Mouse (Mus musculus) hindbrain, embryonic 16.5 days (tissue): ENCODE data around the gene Prex1. TPM values are rescaled to one million over a fixed set of nuclear protein-coding genes. Genes with fewer than 3 reads are reported as not detected.
"Not testable (repeated sequence)": the region's sequence is repeated elsewhere in the genome, so short reads cannot be mapped to it uniquely, and the experiment has no call there.

Experiments used
- ATAC-seq: fragments of 200-750 bp; cut with Nextera tagmentation; 2 replicates; pipeline ENCODE4 v1.8.0; 2017; ENCODE audit warnings: moderate TSS enrichment, moderate library complexity
- H3K27ac ChIP-seq: fragments of 300-500 bp; sonication (generic); 2 replicates; pipeline ENCODE4 v1.5.1; 2014; ENCODE audit warnings: low read depth, mild to moderate bottlenecking, control low read depth, low read length, moderate library complexity
- H3K27me3 ChIP-seq: fragments of 300-500 bp; sonication (generic); replicated peaks from 2 replicates; pipeline ENCODE4 v1.6.1; 2014; ENCODE audit warnings: low read length; ENCODE audit not compliant: control insufficient read depth, insufficient read depth
- H3K36me3 ChIP-seq: fragments of 300-500 bp; sonication (generic); 2 replicates; pipeline ENCODE4 v1.6.1; 2014; ENCODE audit warnings: mild to moderate bottlenecking, low read length, moderate library complexity, mixed read lengths; ENCODE audit not compliant: control insufficient read depth, insufficient read depth
- H3K4me1 ChIP-seq: fragments of 300-500 bp; sonication (generic); 2 replicates; pipeline ENCODE4 v1.6.1; 2014; ENCODE audit warnings: low read depth, low read length; ENCODE audit not compliant: control insufficient read depth, insufficient read depth
- H3K4me2 ChIP-seq: fragments of 300-500 bp; sonication (generic); 2 replicates; pipeline ENCODE4 v1.6.1; 2014; ENCODE audit warnings: mild to moderate bottlenecking, low read length, control low read depth, moderate library complexity
- H3K4me3 ChIP-seq: fragments of 300-500 bp; sonication (generic); 2 replicates; pipeline ENCODE4 v1.5.1; 2014; ENCODE audit warnings: mild to moderate bottlenecking, low read length, control low read depth, moderate library complexity
- H3K9ac ChIP-seq: fragments of 300-500 bp; sonication (generic); 2 replicates; pipeline ENCODE4 v1.6.1; 2014; ENCODE audit warnings: low read depth, mild to moderate bottlenecking, control low read depth, low read length, moderate library complexity
- H3K9me3 ChIP-seq: fragments of 300-500 bp; sonication (generic); 2 replicates; pipeline ENCODE4 v1.6.1; 2014; ENCODE audit warnings: mild to moderate bottlenecking, low read length, moderate library complexity; ENCODE audit not compliant: control insufficient read depth
- WGBS: fragments of 180-500 bp; shearing (Covaris S2); extraction: QIAGEN DNeasy Blood & Tissue Kit; methylation state at CpG from one replicate; pipeline ENCODE4 v1.1.7; 2014; 5-methylcytosine and 5-hydroxymethylcytosine counted together
- polyA plus RNA-seq: library from polyadenylated mRNA; unstranded; fragments of >200 nt; fragmentation: Nextera tagmentation; extraction: Ambion mirVana; gene quantifications from 2 replicates; pipeline ENCODE4 v1.2.1, GENCODE M21; 2015

Prex1 gene
- 27.3 and 32.5 TPM in 2 replicates for polyA plus RNA-seq

DNA sequence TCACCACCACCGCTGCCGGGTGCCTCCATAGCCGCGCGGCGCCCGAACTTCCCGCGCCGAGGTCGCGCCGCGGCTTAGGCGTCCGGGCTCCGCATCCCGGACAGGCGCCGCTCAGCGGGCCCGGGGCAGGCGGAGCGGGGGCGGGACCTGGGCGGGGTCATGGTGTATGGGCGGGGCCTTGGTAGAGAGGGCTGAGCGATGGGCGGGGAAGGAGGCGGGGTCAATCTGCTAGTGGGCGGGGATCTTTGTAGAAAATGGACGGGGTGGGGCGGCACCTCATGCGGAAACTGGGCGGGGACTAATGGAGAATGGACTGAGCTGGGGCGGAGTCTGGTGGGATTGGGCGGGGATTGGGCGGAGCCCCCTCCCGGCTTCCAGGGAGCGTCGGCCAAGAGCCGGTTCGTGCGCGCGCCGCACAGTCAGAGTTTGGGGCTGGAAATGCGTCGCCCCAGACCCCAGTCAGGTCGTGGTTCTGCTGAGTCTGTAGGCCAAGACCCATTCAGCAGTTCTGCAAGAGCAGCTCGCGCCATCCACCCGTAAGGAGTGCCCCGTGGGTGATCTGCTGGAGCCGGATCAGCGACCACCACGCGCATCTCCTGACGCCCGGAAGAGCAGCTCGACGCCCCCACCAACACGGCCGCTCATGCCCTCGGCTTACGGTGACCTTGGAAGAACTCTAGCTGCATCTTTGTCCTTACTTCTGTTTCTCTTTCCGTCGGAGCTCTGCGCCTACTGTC, at the start of gene Prex1:
Gene Prex1 (minus strand): TSS at position 143 of the 737 bp plus-strand sequence.
- H3K9me3 ChIP-seq, result no peaks in the 10 kb centered on the region
- ATAC-seq, result peak; percentile 93
- WGBS, result under 1% methylated on average over 54 of the region's 69 CpGs

DNA sequence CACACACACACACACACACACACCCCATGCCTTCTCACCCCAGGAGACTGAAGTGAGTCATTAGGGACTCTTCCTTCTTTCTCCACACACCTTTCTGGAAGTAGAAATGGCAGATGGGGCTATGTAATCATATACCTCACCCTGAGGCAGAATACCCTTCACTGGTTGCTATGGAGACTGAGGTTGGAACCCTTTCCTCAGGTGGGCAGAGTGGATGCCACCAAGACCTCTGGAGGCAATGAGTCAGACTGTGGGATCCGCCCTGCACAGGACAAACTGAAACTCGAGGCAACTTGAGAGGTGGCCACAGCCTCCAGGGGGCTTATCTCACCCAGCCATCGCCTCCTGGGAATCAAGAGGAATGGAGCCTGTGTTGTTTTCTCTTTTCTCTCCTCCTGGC, 44.3 kb upstream of the Prex1 start:
- H3K36me3 ChIP-seq, result no peaks in the 10 kb centered on the region
- no peaks in the 10 kb centered on the region for H3K4me1 ChIP-seq
- no peak overlapping the region for H3K4me3 ChIP-seq
- H3K9me3 ChIP-seq, result no peaks in the 10 kb centered on the region
- H3K27ac ChIP-seq, result no peak overlapping the region
- ATAC-seq, result no peak
- 41% methylated on average over 3 of the region's 3 CpGs for WGBS
- H3K27me3 ChIP-seq, result no peaks in the 10 kb centered on the region
- H3K9ac ChIP-seq, result no peak overlapping the region
- no peak overlapping the region for H3K4me2 ChIP-seq

More for the DNA sequence above, at the start of gene Prex1:
- no peaks in the 10 kb centered on the region for H3K27me3 ChIP-seq
- H3K4me1 ChIP-seq, result peaks cover 20% of the 10 kb centered on the region
- H3K4me3 ChIP-seq, result peak within 1 kb of the TSS; percentile 74
- H3K4me2 ChIP-seq, result peak within 1 kb of the TSS; percentile 85
- H3K9ac ChIP-seq, result peak within 1 kb of the TSS; percentile 81
- peak within 1 kb of the TSS; percentile 72 for H3K27ac ChIP-seq
- no peaks in the 10 kb centered on the region for H3K36me3 ChIP-seq

DNA sequence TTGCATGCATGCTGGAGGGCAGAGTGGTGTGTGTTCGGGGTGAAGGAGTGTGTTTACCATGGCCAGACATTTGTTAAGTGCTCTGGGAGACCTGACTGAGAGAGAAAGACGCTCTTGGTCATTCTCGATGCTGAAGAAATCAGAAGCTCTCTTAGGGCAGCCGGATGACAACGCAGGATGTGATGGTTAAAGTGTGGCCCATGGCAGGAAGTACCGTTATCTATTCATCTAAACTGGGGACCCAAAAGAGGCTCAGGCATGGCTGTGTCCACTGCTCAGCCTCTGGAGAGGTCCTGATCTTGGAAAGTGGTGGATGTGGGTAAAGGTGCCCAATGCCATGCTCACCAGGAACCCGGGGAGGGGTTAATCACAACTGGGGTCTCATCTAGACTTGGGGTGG, 41.1 kb upstream of the Prex1 start:
- H3K27me3 ChIP-seq, result no peaks in the 10 kb centered on the region
- no peak overlapping the region for H3K4me3 ChIP-seq
- no peak overlapping the region for H3K9ac ChIP-seq
- H3K9me3 ChIP-seq, result no peaks in the 10 kb centered on the region
- H3K36me3 ChIP-seq, result no peaks in the 10 kb centered on the region
- no peak overlapping the region for H3K4me2 ChIP-seq
- WGBS, result 91% methylated on average over 7 of the region's 7 CpGs
- no peaks in the 10 kb centered on the region for H3K4me1 ChIP-seq
- ATAC-seq, result no peak
- no peak overlapping the region for H3K27ac ChIP-seq

DNA sequence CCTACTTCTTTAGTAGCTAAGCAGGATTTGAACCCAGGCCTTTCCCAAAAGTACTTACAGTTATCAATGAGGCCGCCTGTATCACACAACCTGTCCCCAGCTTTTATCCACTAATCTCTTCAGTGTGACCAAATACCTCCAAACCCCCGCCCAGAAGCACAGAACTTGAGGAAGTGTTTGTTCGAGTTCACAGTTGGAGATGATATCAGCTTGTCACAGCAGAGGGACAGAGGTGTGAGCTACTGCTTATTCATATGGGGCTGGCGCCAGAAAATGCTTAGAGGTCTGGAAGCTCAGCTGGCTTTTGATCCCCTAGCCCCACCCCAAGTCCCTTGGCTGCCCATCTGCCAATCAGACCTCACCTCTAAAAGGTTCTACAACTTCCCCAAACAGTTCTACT, 40.6 kb upstream of the Prex1 start:
- Histone ChIP-seq H3K9me3 (no peaks in the 10 kb centered on the region), H3K4me3 (no peak overlapping the region), H3K27ac (no peak overlapping the region), H3K9ac (no peak overlapping the region), H3K4me1 (no peaks in the 10 kb centered on the region), H3K36me3 (no peaks in the 10 kb centered on the region), H3K4me2 (no peak overlapping the region), H3K27me3 (no peaks in the 10 kb centered on the region)
- ATAC-seq, result no peak
- WGBS, result 85% methylated on average over 4 of the region's 4 CpGs

DNA sequence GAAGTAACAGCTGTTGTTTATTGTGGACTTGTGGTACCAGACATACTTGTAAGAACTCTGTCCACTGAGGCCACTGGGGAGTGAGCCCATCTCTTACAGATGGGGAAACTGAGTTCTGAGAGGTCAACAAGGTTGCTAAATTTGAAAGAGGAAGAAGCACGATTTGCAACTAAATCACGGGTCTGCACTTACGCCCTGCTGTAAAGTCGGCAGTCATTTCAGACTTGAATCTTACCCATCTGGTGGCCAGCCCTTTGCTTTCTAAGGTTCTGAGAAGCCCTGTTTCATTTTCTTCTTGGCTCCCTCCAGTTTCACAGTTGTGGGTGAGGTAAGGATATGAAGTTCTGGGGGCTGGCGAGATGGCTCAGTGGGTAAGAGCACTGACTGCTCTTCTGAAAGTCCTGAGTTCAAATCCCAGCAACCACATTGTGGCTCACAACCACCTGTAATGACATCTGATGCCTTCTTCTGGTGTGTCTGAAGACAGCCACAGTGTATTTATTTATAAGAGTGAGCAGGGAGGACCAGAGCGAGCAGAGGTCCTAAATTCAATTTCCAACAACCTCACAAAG, 37.1 kb upstream of the Prex1 start:
- ATAC-seq, result no peak
- Histone ChIP-seq H3K9me3 (no peaks in the 10 kb centered on the region), H3K4me3 (no peak overlapping the region), H3K4me2 (no peak overlapping the region), H3K4me1 (no peaks in the 10 kb centered on the region), H3K27ac (no peak overlapping the region), H3K9ac (no peak overlapping the region), H3K27me3 (no peaks in the 10 kb centered on the region), H3K36me3 (no peaks in the 10 kb centered on the region)
- 87% methylated on average over 6 of the region's 6 CpGs for WGBS

DNA sequence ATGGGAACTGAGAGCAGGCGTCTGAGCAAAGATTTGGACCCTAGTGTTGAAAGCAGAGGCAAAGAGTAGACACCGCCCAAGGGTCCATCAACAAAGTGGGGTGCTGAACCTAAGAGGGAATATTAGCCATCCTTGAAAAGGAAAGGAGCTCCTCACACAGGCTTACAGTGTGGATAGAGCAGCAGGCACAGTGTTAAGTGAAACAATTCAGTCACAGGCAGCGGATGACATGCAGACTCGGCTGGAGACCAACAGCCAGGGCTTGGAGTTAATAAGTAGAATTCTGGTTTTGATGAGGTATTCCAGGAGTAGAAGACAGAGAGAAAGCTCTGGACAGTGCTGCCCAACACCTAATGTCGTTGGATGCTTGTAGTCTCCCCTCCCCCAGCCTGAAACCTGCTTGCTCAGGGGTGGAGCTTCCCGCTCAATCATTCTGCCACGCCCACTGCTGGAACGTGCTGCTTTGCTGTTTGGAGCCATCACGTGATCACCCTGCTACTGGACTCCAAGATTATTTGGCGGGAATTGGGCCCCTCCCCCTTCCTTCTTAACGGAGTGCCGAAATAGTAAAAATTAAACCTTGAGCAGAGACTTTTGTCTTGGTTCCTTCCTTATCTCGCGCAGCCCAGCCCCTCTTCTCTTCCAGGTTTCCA, 32.8 kb upstream of the Prex1 start:
- not testable (repeated sequence) for H3K4me1 ChIP-seq, H3K36me3 ChIP-seq, H3K9me3 ChIP-seq, H3K27ac ChIP-seq, H3K4me3 ChIP-seq, ATAC-seq, H3K9ac ChIP-seq, H3K4me2 ChIP-seq, H3K27me3 ChIP-seq
- WGBS, result 55% methylated on average over 14 of the region's 14 CpGs

DNA sequence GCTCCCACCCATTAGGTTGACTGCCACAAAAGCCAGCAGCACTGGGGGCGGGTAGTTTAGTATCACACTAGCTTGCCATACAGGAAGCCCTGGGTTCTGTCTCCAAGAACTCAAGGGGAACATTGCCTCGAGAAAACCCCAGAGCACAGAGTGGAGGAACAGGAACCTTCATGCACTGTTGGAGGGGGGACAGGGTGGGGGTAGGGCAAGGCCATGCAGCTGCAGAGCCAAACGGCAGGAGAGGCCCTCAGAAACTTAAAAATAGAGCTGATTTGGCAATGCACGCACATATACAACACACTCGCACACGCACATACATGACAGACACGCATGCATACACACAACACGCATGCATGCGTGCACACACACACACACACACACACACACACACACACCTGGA, 32.2 kb upstream of the Prex1 start:
- no peak overlapping the region for H3K9ac ChIP-seq
- H3K4me3 ChIP-seq, result no peak overlapping the region
- no peak overlapping the region for H3K4me2 ChIP-seq
- no peaks in the 10 kb centered on the region for H3K27me3 ChIP-seq
- 85% methylated on average over 9 of the region's 9 CpGs for WGBS
- ATAC-seq, result no peak
- H3K27ac ChIP-seq, result no peak overlapping the region
- H3K4me1 ChIP-seq, result no peaks in the 10 kb centered on the region
- no peaks in the 10 kb centered on the region for H3K9me3 ChIP-seq
- no peaks in the 10 kb centered on the region for H3K36me3 ChIP-seq

DNA sequence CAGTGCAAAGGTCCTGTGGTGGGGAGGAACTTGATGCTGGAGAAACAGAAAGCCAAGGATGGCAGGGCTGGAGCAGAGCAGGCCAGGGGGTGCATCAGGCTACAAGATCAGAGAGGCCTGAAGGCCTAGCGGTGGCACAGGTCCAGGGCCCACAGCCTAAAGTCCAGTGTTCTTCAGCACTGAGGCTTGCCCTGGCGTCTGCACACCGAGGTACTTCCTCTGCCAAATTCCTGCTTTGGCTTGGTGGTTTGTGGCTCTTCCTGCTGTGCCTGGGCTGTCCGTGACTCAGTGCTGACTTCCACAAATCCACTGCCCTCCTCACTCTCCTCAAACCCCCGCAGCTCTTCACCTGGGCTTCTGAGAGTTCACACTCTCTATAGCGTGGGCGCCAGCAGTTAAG, 30.8 kb upstream of the Prex1 start:
- no peaks in the 10 kb centered on the region for H3K27me3 ChIP-seq
- H3K4me3 ChIP-seq, result no peak overlapping the region
- no peaks in the 10 kb centered on the region for H3K9me3 ChIP-seq
- 77% methylated on average over 5 of the region's 7 CpGs for WGBS
- no peaks in the 10 kb centered on the region for H3K4me1 ChIP-seq
- no peak overlapping the region for H3K9ac ChIP-seq
- no peak overlapping the region for H3K4me2 ChIP-seq
- ATAC-seq, result no peak
- H3K27ac ChIP-seq, result no peak overlapping the region
- H3K36me3 ChIP-seq, result no peaks in the 10 kb centered on the region

DNA sequence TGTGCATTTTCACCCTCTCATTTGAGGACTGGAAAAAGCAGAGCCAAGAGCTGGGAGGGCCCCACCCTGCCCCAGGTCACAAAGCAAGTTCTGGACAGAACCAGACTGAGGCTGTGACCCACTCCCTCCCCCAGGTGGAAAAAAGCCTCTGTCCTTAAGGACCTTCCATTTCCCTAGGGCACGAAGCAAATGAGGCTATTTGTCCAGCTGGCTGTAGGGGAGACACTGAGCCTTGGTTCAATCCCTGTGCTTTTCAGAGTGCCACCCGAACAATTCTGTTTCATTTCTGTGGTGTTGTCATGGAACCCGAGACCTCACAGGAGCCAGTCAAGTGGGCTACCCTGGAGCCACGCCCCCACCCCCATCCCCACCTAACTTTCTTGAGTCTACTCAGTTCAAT, 29.9 kb upstream of the Prex1 start:
- H3K27ac ChIP-seq, result no peak overlapping the region
- H3K27me3 ChIP-seq, result no peaks in the 10 kb centered on the region
- H3K36me3 ChIP-seq, result no peaks in the 10 kb centered on the region
- no peak overlapping the region for H3K4me2 ChIP-seq
- 32% methylated on average over 4 of the region's 4 CpGs for WGBS
- no peak for ATAC-seq
- no peak overlapping the region for H3K4me3 ChIP-seq
- H3K4me1 ChIP-seq, result no peaks in the 10 kb centered on the region
- H3K9ac ChIP-seq, result no peak overlapping the region
- no peaks in the 10 kb centered on the region for H3K9me3 ChIP-seq
